8 mouse cellular contexts compared by ENCODE assay signal in genomic region chr6:72409567-72409966, GRCm38 (mm10). TPM values are rescaled to one million over a fixed set of nuclear protein-coding genes. Genes with fewer than 3 reads are reported as not detected.
DNase-seq lines count a peak whose midpoint lies in the region; ATAC-seq and TF ChIP-seq lines count a peak whose summit lies in the region.
"Had no signal": no experiment of that assay in that cellular context is flagged by ENCODE, and none has a peak within 500 bp of the region (broad histone marks: within the 10 kb centered on the region; RNA-seq: fewer than 3 reads in every experiment).

No protein-coding gene starts in this region.

- H3K27me3 ChIP-seq in G1E (ENCODE audit: insufficient read depth, low read length): peaks cover 5% of the 10 kb centered on the region; the same call in 1 of the 2 replicates
- no peaks in the 10 kb centered on the region for H3K27me3 ChIP-seq in embryonic facial prominence, embryonic 11.5 days (ENCODE audit: control insufficient read depth, insufficient read depth, low read length)
- no peaks in the 10 kb centered on the region for H3K27me3 ChIP-seq in limb, embryonic 11.5 days (ENCODE audit: control insufficient read depth, insufficient read depth, low read length)
- H3K27me3 ChIP-seq: megakaryocyte, embryonic 14.5 days had no signal

- peaks cover 8% of the 10 kb centered on the region for H3K36me3 ChIP-seq in G1E (replicated peaks)
- no peaks in the 10 kb centered on the region for H3K36me3 ChIP-seq in embryonic facial prominence, embryonic 11.5 days (replicated peaks; ENCODE audit: control insufficient read depth, insufficient read depth, low read depth, low read length)
- H3K36me3 ChIP-seq in limb, embryonic 11.5 days (ENCODE audit: control insufficient read depth, insufficient read depth, low read length): no peaks in the 10 kb centered on the region

- peak; percentile 64 to 82 for DNase-seq in left cerebral cortex, adult 18-20 months (ENCODE audit: low spot score in 2 of 2)
- DNase-seq in left cerebral cortex, adult 8-10 months (ENCODE audit: low spot score in 2 of 2): no peak
- DNase-seq in G1E (ENCODE audit: low spot score): no peak
- DNase-seq in adrenal gland, postnatal 10 days: peak; percentile 79
- DNase-seq in embryonic facial prominence, embryonic 11.5 days (ENCODE audit: low spot score): peak; percentile 91
- peak; percentile 83 for DNase-seq in limb, embryonic 11.5 days (ENCODE audit: low spot score)
- peak; percentile 85 for DNase-seq in right cerebral cortex, postnatal 4 days

- H3K4me1 ChIP-seq in G1E (ENCODE audit: insufficient read depth, low read depth, low read length): peaks cover 31% of the 10 kb centered on the region
- no peaks in the 10 kb centered on the region for H3K4me1 ChIP-seq in embryonic facial prominence, embryonic 11.5 days (ENCODE audit: control insufficient read depth, insufficient read depth, low read length)
- H3K4me1 ChIP-seq in limb, embryonic 11.5 days (ENCODE audit: control insufficient read depth, insufficient read depth, low read length): no peaks in the 10 kb centered on the region

- no peak overlapping the region for H3K4me3 ChIP-seq in G1E (ENCODE audit: low read depth, low read length)
- H3K4me3 ChIP-seq in embryonic facial prominence, embryonic 11.5 days (ENCODE audit: low read depth, low read length): no peak overlapping the region
- no peak overlapping the region for H3K4me3 ChIP-seq in limb, embryonic 11.5 days (ENCODE audit: low read depth, low read length)
- H3K4me3 ChIP-seq: megakaryocyte, embryonic 14.5 days had no signal

- H3K9ac ChIP-seq in embryonic facial prominence, embryonic 11.5 days (replicated peaks; ENCODE audit: low read length): no peak overlapping the region
- no peak overlapping the region for H3K9ac ChIP-seq in limb, embryonic 11.5 days (ENCODE audit: low read length)

- peak; percentile 48 for TF ChIP-seq CTCF in G1E (IDR thresholded peaks at IDR 0.05; ENCODE audit: low read depth, low read length)

- no peak overlapping the region for H3K27ac ChIP-seq in embryonic facial prominence, embryonic 11.5 days (replicated peaks; ENCODE audit: low read depth, low read length)
- H3K27ac ChIP-seq in limb, embryonic 11.5 days (replicated peaks; ENCODE audit: low read depth, low read length): no peak overlapping the region

- WGBS in embryonic facial prominence, embryonic 11.5 days: 21% methylated on average over 3 of the region's 3 CpGs
- 21% methylated on average over 3 of the region's 3 CpGs for WGBS in limb, embryonic 11.5 days

- H3K4me2 ChIP-seq in embryonic facial prominence, embryonic 11.5 days (ENCODE audit: low read depth, low read length): no peak overlapping the region
- H3K4me2 ChIP-seq in limb, embryonic 11.5 days (ENCODE audit: low read depth, severe bottlenecking): no peak overlapping the region

- no peaks in the 10 kb centered on the region for H3K9me3 ChIP-seq in G1E (replicated peaks)
- H3K9me3 ChIP-seq in embryonic facial prominence, embryonic 11.5 days (replicated peaks; ENCODE audit: control insufficient read depth, low read length): no peaks in the 10 kb centered on the region
- H3K9me3 ChIP-seq in limb, embryonic 11.5 days (ENCODE audit: control insufficient read depth, low read length): no peaks in the 10 kb centered on the region
- H3K9me3 ChIP-seq: megakaryocyte, embryonic 14.5 days had no signal

- no peak for ATAC-seq in G1E (ENCODE audit: extremely low read depth, insufficient number of reproducible peaks, low FRiP score, poor library complexity, severe bottlenecking)
- ATAC-seq in embryonic facial prominence, embryonic 11.5 days (replicated peaks; ENCODE audit: insufficient number of reproducible peaks, low FRiP score, low TSS enrichment, low read depth): no peak
- ATAC-seq in limb, embryonic 11.5 days (ENCODE audit: insufficient number of reproducible peaks, low FRiP score, low TSS enrichment, low read depth): no peak

RNA-seq across cellular contexts. Expression of gene Ggcx, which starts 4.5 kb away (rescaled TPM):
- 10 to 100 TPM; 21.7 to 24.4 TPM for total RNA-seq in left cerebral cortex, adult 18-20 months (2021)
- 10 to 100 TPM; 20.3 to 24.7 (median 23.5) TPM for total RNA-seq in left cerebral cortex, adult 8-10 months (2022)
- total RNA-seq in G1E (2014; fragmentation: Nextera tagmentation) (25.9 and 27.8 TPM in 2 replicates), G1E (2017) (9.2 and 12.4 TPM in 2 replicates)
- 6.5 and 6.7 TPM in 2 replicates for polyA plus RNA-seq in G1E (2012)
- 10 to 100 TPM; 42.4 to 42.7 TPM for total RNA-seq in adrenal gland, postnatal 10 days (2021)
- polyA plus RNA-seq in embryonic facial prominence, embryonic 11.5 days (2014; fragmentation: Nextera tagmentation; extraction: Ambion mirVana): 12.4 and 15.7 TPM in 2 replicates
- 16.0 and 17.9 TPM in 2 replicates for polyA plus RNA-seq in limb, embryonic 11.5 days (2014; fragmentation: Nextera tagmentation; extraction: Ambion mirVana)

RNA-seq across cellular contexts. Expression of gene Vamp8, which starts 19.1 kb away (rescaled TPM):
- total RNA-seq in left cerebral cortex, adult 18-20 months (2021): 10 to 100 TPM; 12.6 to 14.0 TPM
- total RNA-seq in left cerebral cortex, adult 8-10 months (2022): 10 to 100 TPM; 16.5 to 23.2 (median 18.5) TPM
- total RNA-seq in G1E (2014; fragmentation: Nextera tagmentation): 58.1 and 72.6 TPM in 2 replicates
- 516 and 572 TPM in 2 replicates for total RNA-seq in G1E (2017)
- polyA plus RNA-seq in G1E (2012): 147 and 261 TPM in 2 replicates
- total RNA-seq in adrenal gland, postnatal 10 days (2021): 100 to 1,000 TPM; 109 to 123 TPM
- 69.6 and 75.6 TPM in 2 replicates for polyA plus RNA-seq in embryonic facial prominence, embryonic 11.5 days (2014; fragmentation: Nextera tagmentation; extraction: Ambion mirVana)
- 81.4 and 87.4 TPM in 2 replicates for polyA plus RNA-seq in limb, embryonic 11.5 days (2014; fragmentation: Nextera tagmentation; extraction: Ambion mirVana)

RNA-seq across cellular contexts. Expression of gene Vamp5, which starts 29.3 kb away (rescaled TPM):
- 1 to 10 TPM; 6.1 to 7.0 TPM for total RNA-seq in left cerebral cortex, adult 18-20 months (2021)
- 1 to 10 TPM; 4.4 to 8.6 (median 6.9) TPM for total RNA-seq in left cerebral cortex, adult 8-10 months (2022)
- 187 and 244 TPM in 2 replicates for total RNA-seq in G1E (2014; fragmentation: Nextera tagmentation)
- total RNA-seq in G1E (2017): 163 and 182 TPM in 2 replicates
- 133 and 183 TPM in 2 replicates for polyA plus RNA-seq in G1E (2012)
- 10 to 100 TPM; 25.2 to 46.6 TPM for total RNA-seq in adrenal gland, postnatal 10 days (2021)
- polyA plus RNA-seq in embryonic facial prominence, embryonic 11.5 days (2014; fragmentation: Nextera tagmentation; extraction: Ambion mirVana): 13.5 and 15.8 TPM in 2 replicates
- polyA plus RNA-seq in limb, embryonic 11.5 days (2014; fragmentation: Nextera tagmentation; extraction: Ambion mirVana): 15.2 and 17.0 TPM in 2 replicates

RNA-seq across cellular contexts. Expression of gene Mat2a, which starts 29.8 kb away (rescaled TPM):
- total RNA-seq in left cerebral cortex, adult 18-20 months (2021): 100 to 1,000 TPM; 172 to 199 TPM
- total RNA-seq in left cerebral cortex, adult 8-10 months (2022): 100 to 1,000 TPM; 148 to 178 (median 163) TPM
- total RNA-seq in G1E (2014; fragmentation: Nextera tagmentation): 355 and 414 TPM in 2 replicates
- 275 and 294 TPM in 2 replicates for total RNA-seq in G1E (2017)
- 24.9 and 34.2 TPM in 2 replicates for polyA plus RNA-seq in G1E (2012)
- total RNA-seq in adrenal gland, postnatal 10 days (2021): 100 to 1,000 TPM; 225 to 245 TPM
- 503 and 527 TPM in 2 replicates for polyA plus RNA-seq in embryonic facial prominence, embryonic 11.5 days (2014; fragmentation: Nextera tagmentation; extraction: Ambion mirVana)
- 490 and 507 TPM in 2 replicates for polyA plus RNA-seq in limb, embryonic 11.5 days (2014; fragmentation: Nextera tagmentation; extraction: Ambion mirVana)

RNA-seq across cellular contexts. Expression of gene Rnf181, which starts 42.8 kb away (rescaled TPM):
- 10 to 100 TPM; 78.9 to 81.5 TPM for total RNA-seq in left cerebral cortex, adult 18-20 months (2021)
- 10 to 100 TPM; 76.4 to 85.1 (median 81.5) TPM for total RNA-seq in left cerebral cortex, adult 8-10 months (2022)
- 238 and 244 TPM in 2 replicates for total RNA-seq in G1E (2014; fragmentation: Nextera tagmentation)
- 153 and 179 TPM in 2 replicates for total RNA-seq in G1E (2017)
- polyA plus RNA-seq in G1E (2012): 120 and 165 TPM in 2 replicates
- 100 to 1,000 TPM; 176 to 188 TPM for total RNA-seq in adrenal gland, postnatal 10 days (2021)
- polyA plus RNA-seq in embryonic facial prominence, embryonic 11.5 days (2014; fragmentation: Nextera tagmentation; extraction: Ambion mirVana): 95.1 and 96.7 TPM in 2 replicates
- 92.1 and 96.0 TPM in 2 replicates for polyA plus RNA-seq in limb, embryonic 11.5 days (2014; fragmentation: Nextera tagmentation; extraction: Ambion mirVana)

Comparison
In these comparisons a context has a peak if more than half of its experiments do, and no peak if none do; other contexts are left out.
1. DNase-seq: peak in left cerebral cortex, adult 18-20 months (2 of 2), adrenal gland, postnatal 10 days (single experiment), embryonic facial prominence, embryonic 11.5 days (single experiment), limb, embryonic 11.5 days (single experiment) and right cerebral cortex, postnatal 4 days (single experiment); none in left cerebral cortex, adult 8-10 months (0 of 2) and G1E (single experiment).